Mouse (Mus musculus) E14TG2a.4 (cell line): ENCODE results near the gene St6galnac3.

Experiments used
- H3K27me3 ChIP-seq: 2 replicates; pipeline ENCODE4 v1.6.1; 2014; ENCODE audit warnings: low read length, control low read depth; ENCODE audit not compliant: insufficient read depth
- H3K36me3 ChIP-seq: 2 replicates; pipeline ENCODE4 v1.6.1; 2014; ENCODE audit warnings: low read length, control low read depth; ENCODE audit not compliant: insufficient read depth
- H3K4me1 ChIP-seq: replicated peaks from 2 replicates; pipeline ENCODE4 v1.6.1; 2014; ENCODE audit warnings: low read depth, low read length, control low read depth
- H3K4me3 ChIP-seq: replicated peaks from 2 replicates; pipeline ENCODE4 v1.5.1; 2014; ENCODE audit warnings: mild to moderate bottlenecking, low read length
- H3K9me3 ChIP-seq: 2 replicates; pipeline ENCODE4 v1.6.1; 2014; ENCODE audit warnings: low read length, control low read depth
- CTCF ChIP-seq: conservative IDR thresholded peaks from 2 replicates; pipeline ENCODE4 v1.5.1; 2014; ENCODE audit warnings: low read length
- NANOG ChIP-seq: IDR thresholded peaks from 2 replicates; pipeline ENCODE4 v1.6.1; 2014; ENCODE audit warnings: borderline replicate concordance, low read length, mixed read lengths
- POU5F1 ChIP-seq: IDR thresholded peaks from 2 replicates; pipeline ENCODE4 v1.6.1; 2014; ENCODE audit warnings: low read length, borderline replicate concordance

The St6galnac3 gene

DNA sequence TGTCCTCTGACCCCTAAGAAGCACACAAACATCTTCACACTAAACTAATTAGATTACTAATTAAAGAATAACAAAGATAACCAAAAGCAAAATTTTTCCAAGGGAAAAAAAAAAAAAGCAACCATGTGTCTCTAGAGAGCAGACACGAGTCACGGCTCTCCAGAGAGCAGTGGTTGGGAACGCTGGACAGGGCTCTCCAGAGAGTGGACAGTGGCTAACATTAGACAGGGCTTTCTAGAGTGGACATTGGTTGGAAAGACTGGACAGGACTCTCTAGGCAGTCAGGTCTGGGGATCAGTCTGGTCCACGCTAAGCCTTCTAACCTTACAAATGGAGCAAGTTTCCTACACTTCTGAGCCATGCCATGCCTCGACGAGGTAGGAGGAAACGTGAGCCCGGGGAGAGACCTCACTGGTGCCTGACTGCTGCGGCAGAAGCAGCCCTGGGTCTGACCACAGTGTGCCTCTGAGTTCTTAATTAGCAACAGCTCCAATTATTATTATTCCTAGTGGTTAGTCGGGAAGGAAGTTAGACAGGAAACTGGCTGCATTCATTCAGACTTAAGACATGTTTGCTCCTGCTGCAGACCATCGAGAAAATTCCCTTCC is 32.7 kb downstream of the St6galnac3 start:
- Histone ChIP-seq H3K27me3 (no peaks in the 10 kb centered on the region), H3K4me3 (no peak overlapping the region), H3K9me3 (no peaks in the 10 kb centered on the region), H3K36me3 (0 out of 2 replicates have a peak, but pooled peaks cover 4% of the 10 kb centered on the region), H3K4me1 (peaks cover 13% of the 10 kb centered on the region)
- TF ChIP-seq POU5F1 (no peak), CTCF (no peak), NANOG (no peak)

DNA sequence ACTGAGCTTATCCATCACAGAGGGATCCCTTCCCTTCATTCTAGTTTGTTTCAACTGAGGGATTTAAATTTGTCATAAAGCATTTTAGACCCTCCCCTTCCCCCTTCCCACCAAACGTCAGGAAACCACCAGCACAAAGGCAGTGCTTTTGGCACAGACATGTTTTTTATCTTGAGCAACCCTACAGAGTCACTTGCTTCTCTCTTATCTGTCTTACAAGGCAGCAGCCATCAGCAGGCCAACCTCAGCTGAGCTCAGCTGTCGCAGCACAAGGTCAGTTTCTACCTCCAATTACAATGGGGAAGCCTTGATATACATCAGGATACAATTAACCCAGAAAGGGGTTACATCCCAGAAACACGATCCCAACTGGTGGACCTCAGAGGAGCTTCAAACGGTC is 33.4 kb downstream of the St6galnac3 start:
- H3K36me3 ChIP-seq: 0 out of 2 replicates have a peak, but pooled peaks cover 4% of the 10 kb centered on the region
- H3K4me1 ChIP-seq: peaks cover 13% of the 10 kb centered on the region
- H3K27me3 ChIP-seq: no peaks in the 10 kb centered on the region
- H3K4me3 ChIP-seq: no peak overlapping the region
- TF ChIP-seq CTCF: no peak
- TF ChIP-seq NANOG: no peak
- TF ChIP-seq POU5F1: no peak
- no peaks in the 10 kb centered on the region for H3K9me3 ChIP-seq

DNA sequence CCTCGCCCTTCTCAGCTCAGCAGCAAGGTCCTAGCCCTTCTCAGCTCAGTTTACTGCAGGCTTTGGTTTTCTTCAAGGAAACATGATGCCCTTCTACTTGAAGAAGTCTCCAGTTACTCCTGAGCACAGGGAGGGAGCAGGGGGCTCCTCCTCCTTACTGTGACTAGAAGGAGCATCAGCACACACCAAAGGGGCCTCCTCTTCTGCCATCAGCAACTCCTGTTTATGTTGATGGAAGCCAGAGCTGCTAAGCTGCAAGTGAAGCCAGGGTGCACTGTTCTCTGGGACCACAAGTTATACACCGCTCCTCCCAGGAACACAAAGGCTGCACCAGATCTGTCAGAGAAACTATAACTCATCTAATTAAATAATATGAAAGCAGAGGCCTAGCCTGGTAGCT is 34.4 kb downstream of the St6galnac3 start:
- peaks cover 13% of the 10 kb centered on the region for H3K4me1 ChIP-seq
- no peaks in the 10 kb centered on the region for H3K27me3 ChIP-seq
- H3K4me3 ChIP-seq: no peak overlapping the region
- H3K36me3 ChIP-seq: 0 out of 2 replicates have a peak, but pooled peaks cover 4% of the 10 kb centered on the region
- TF ChIP-seq NANOG: no peak
- TF ChIP-seq CTCF: no peak
- no peak for TF ChIP-seq POU5F1
- no peaks in the 10 kb centered on the region for H3K9me3 ChIP-seq

DNA sequence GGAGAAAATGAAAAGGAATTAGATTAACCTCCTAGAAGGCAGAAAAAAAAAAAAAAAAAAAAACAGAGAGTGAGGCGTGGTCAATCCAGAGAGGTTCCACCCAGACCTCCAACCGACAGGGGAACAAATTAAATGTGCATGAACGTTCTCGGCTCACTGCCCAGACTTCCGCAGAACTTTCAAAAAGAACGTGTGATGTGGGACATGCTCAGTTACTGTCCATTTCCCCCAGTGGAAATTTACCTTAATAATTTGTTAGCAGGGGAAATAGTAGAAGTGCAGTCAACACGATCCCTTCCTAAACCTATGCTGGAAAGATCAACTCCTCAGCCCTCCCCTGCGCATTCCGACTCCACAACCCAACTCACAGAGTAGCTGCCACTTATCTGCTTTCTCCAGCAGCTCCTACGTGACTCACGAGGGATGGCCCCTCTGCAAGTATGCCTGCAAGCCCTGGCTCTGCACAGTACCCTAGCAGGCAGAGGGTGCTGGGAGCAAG is 35.1 kb downstream of the St6galnac3 start:
- Histone ChIP-seq H3K4me1 (peaks cover 13% of the 10 kb centered on the region), H3K9me3 (no peaks in the 10 kb centered on the region), H3K36me3 (no peaks in the 10 kb centered on the region), H3K4me3 (no peak overlapping the region), H3K27me3 (no peaks in the 10 kb centered on the region)
- TF ChIP-seq POU5F1 (no peak), NANOG (no peak), CTCF (no peak)

DNA sequence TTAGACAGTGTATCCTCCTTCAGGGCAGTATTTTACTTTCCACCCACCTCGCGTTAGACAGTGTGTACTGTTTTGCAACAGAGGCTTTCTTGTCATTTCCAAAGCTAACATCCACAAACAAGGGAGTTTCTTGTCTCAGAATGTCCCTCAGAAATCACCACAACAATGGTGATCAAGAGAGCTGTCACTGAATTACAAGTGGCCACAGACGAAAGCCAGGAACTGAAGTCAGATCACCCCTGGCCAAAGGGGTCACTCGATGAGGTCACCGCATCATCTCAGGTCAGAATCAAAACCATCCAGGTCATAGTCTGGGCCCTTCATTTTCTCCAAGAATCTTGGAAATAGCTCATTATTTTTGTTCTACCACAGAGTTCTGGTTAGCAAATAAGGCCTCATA is 37.1 kb downstream of the St6galnac3 start:
- Histone ChIP-seq H3K27me3 (no peaks in the 10 kb centered on the region), H3K9me3 (no peaks in the 10 kb centered on the region)

DNA sequence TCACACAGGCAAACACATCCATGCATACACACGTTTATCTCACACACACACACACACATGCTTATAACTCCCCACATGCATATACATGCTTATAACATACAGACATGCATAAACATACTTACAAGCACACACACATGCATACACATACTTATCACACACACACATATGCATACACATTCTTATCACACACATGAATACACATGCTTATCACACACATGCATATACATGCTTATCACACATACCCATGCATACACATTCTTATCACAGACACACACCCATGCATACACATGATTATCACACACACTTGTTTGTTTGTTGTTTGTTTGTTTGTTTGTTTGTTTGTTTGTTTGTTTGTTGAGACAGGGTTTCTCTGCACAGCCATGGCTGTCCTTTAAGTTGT is 40.1 kb downstream of the St6galnac3 start:
- no peaks in the 10 kb centered on the region for H3K36me3 ChIP-seq
- peaks cover 37% of the 10 kb centered on the region for H3K4me1 ChIP-seq
- no peak for TF ChIP-seq NANOG
- TF ChIP-seq POU5F1: no peak
- no peak for TF ChIP-seq CTCF
- H3K4me3 ChIP-seq: no peak overlapping the region
- no peaks in the 10 kb centered on the region for H3K27me3 ChIP-seq
- H3K9me3 ChIP-seq: no peaks in the 10 kb centered on the region

More for the DNA sequence above, 37.1 kb downstream of the St6galnac3 start:
- H3K4me3 ChIP-seq: no peak overlapping the region
- no peaks in the 10 kb centered on the region for H3K36me3 ChIP-seq
- TF ChIP-seq NANOG (no peak), POU5F1 (no peak), CTCF (no peak)
- peaks cover 24% of the 10 kb centered on the region for H3K4me1 ChIP-seq

DNA sequence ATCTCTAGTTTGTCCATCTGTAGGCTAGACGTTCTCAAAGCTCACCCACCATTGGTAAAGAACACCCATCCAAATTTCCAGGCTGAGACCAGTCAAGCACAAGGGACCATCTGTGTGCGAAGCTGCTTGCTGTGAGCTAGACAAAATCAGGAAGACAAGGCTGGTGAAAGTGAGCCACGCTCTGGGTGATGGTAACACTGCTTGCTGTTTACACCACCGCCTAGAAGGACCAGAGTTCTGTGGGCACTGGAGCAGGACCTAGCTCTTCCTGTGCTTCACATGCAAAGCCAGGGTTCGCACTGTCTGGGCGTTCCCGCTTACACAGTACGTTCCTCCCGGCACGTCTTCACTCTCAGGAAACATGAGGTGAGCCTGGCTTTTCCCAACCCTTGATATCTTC is 42.7 kb downstream of the St6galnac3 start:
- H3K4me1 ChIP-seq: peaks cover 58% of the 10 kb centered on the region
- 0 out of 2 replicates have a peak overlapping the region, but pooled peaks have one; percentile 4 for H3K4me3 ChIP-seq
- TF ChIP-seq CTCF (no peak), POU5F1 (no peak), NANOG (no peak)
- no peaks in the 10 kb centered on the region for H3K9me3 ChIP-seq
- no peaks in the 10 kb centered on the region for H3K36me3 ChIP-seq
- no peaks in the 10 kb centered on the region for H3K27me3 ChIP-seq

DNA sequence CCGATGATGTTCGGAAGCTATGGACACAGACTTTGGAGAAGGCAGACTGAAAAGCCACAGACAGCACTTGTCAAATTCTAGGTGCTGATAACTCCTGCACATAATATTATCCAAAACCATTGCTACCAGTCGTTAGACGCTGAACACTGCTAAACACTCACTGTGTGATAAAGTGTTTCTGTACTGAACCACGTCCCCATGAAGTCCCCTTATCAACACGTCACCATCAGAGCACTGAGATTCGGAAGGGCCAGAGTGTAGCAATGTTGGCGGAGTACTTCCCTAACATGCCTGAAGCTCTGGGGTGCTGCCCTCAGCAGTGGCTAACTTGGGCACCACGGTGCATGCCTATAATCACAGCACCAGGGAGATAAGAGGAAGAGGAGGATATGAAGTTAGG is 43.3 kb downstream of the St6galnac3 start:
- Histone ChIP-seq H3K4me3 (no peak overlapping the region), H3K9me3 (no peaks in the 10 kb centered on the region)
- TF ChIP-seq CTCF: no peak
- no peak for TF ChIP-seq POU5F1
- no peak for TF ChIP-seq NANOG

DNA sequence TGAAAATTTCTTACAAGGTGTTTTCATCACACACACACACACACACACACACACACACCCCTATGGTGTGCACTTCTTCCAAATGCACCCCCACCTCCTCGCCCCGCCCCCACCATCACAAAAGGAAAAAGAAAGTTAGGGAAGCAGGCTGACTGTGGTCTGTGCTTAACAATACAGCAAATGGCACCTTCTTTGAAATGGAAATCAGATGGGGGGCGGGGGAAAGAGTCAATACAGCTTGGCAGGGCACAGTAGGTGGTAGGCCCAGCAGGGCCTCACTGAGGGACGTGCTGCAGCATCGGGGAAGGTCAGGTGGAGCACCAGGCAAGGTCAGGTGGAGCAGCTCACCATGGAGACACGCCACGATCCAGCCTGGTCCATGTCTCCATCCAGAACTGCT is 49.1 kb downstream of the St6galnac3 start:
- Histone ChIP-seq H3K9me3 (no peaks in the 10 kb centered on the region), H3K4me1 (peaks cover 91% of the 10 kb centered on the region), H3K27me3 (peaks cover 12% of the 10 kb centered on the region), H3K4me3 (peak overlapping the region; percentile 65), H3K36me3 (no peaks in the 10 kb centered on the region)
- TF ChIP-seq CTCF: no peak
- peak; percentile 89 for TF ChIP-seq POU5F1
- peak; percentile 75 for TF ChIP-seq NANOG

More for the DNA sequence above, 43.3 kb downstream of the St6galnac3 start:
- Histone ChIP-seq H3K27me3 (no peaks in the 10 kb centered on the region), H3K4me1 (peaks cover 64% of the 10 kb centered on the region), H3K36me3 (no peaks in the 10 kb centered on the region)
